In genomic region chrX:166351790-166352189, GRCm38 (mm10) we compare ENCODE assay signal across 8 mouse cellular contexts.
DNase-seq lines count a peak whose midpoint lies in the region; ATAC-seq and TF ChIP-seq lines count a peak whose summit lies in the region.

No protein-coding gene starts in this region.

- H3K36me3 ChIP-seq in heart, embryonic 10.5 days, result no peaks in the 10 kb centered on the region
- H3K36me3 ChIP-seq in forebrain, embryonic 16.5 days (ENCODE audit: control insufficient read depth, insufficient read depth), result no peaks in the 10 kb centered on the region

- ATAC-seq in forebrain, embryonic 16.5 days, result peak; percentile 54

- DNase-seq in heart, adult 11 months, result peak; percentile 85
- no peak for DNase-seq in heart, embryonic 10.5 days (ENCODE audit: low spot score)
- DNase-seq in c-Kit-positive CD71-positive TER-119-positive erythroid progenitor cells, embryonic 14.5 days (ENCODE audit: low spot score), result peak; percentile 6
- peak; percentile 6 for DNase-seq in hindlimb bud, embryonic 11.5 days (ENCODE audit: extremely low spot score, low read depth, low spot score)
- DNase-seq in left cerebral cortex, adult 2 months (ENCODE audit: extremely low spot score in 1 of 2, low spot score in 2 of 2), result peak; percentile 57 to 73
- DNase-seq in mesoderm, embryonic 11.5 days (ENCODE audit: low read depth, low spot score), result peak; percentile 55
- DNase-seq in spleen, adult 12 weeks (ENCODE audit: low spot score), result peak; percentile 8

- H3K4me3 ChIP-seq in heart, embryonic 10.5 days, result no peak overlapping the region
- H3K4me3 ChIP-seq in forebrain, embryonic 16.5 days (replicated peaks; ENCODE audit: low read length), result no peak overlapping the region
- H3K4me3 ChIP-seq in left cerebral cortex, adult 2 months, result peak overlapping the region; percentile 19; the same call in 1 of the 2 replicates

- H3K4me1 ChIP-seq in heart, embryonic 10.5 days, result no peaks in the 10 kb centered on the region
- H3K4me1 ChIP-seq in forebrain, embryonic 16.5 days (replicated peaks; ENCODE audit: control insufficient read depth, insufficient read depth, low read length), result peaks cover 28% of the 10 kb centered on the region

- WGBS in heart, embryonic 10.5 days, result 26% methylated on average over 6 of the region's 6 CpGs
- WGBS in forebrain, embryonic 16.5 days, result 21% methylated on average over 6 of the region's 6 CpGs

- peak; percentile 79 for TF ChIP-seq CTCF in left cerebral cortex, adult 2 months (IDR thresholded peaks at IDR 0.05)

- no peak overlapping the region for H3K27ac ChIP-seq in heart, embryonic 10.5 days
- no peak overlapping the region for H3K27ac ChIP-seq in forebrain, embryonic 16.5 days (ENCODE audit: low read length)
- H3K27ac ChIP-seq in left cerebral cortex, adult 2 months, result peak overlapping the region; percentile 21; the same call in 1 of the 2 replicates

- no peak overlapping the region; the same call in 1 of the 2 replicates for H3K4me2 ChIP-seq in forebrain, embryonic 16.5 days (ENCODE audit: low read length)

- intact Hi-C loops in left cerebral cortex, adult 2 months (cut with DNase I), result loop anchor here (1.0 kb wide), 1 partner anchor 177 kb away; no protein-coding TSS in a partner anchor

- no peaks in the 10 kb centered on the region for H3K9me3 ChIP-seq in heart, embryonic 10.5 days
- no peaks in the 10 kb centered on the region for H3K9me3 ChIP-seq in forebrain, embryonic 16.5 days (ENCODE audit: control insufficient read depth, low read length)

- no peak overlapping the region for H3K9ac ChIP-seq in forebrain, embryonic 16.5 days (replicated peaks; ENCODE audit: low read depth, low read length)

- no peaks in the 10 kb centered on the region for H3K27me3 ChIP-seq in heart, embryonic 10.5 days (ENCODE audit: insufficient read depth, poor library complexity, severe bottlenecking)
- H3K27me3 ChIP-seq in forebrain, embryonic 16.5 days (replicated peaks; ENCODE audit: control insufficient read depth, insufficient read depth, low read length), result no peaks in the 10 kb centered on the region
